Mouse (Mus musculus) C2C12 (cell line): ENCODE measurements around the gene Wdr19. TPM values are rescaled to one million over a fixed set of nuclear protein-coding genes. Genes with fewer than 3 reads are reported as not detected.

Experiments used
- H3K27me3 ChIP-seq: one replicate; pipeline ENCODE4 v1.6.1; 2011; ENCODE audit not compliant: control insufficient read depth, insufficient read depth, insufficient read length
- H3K36me3 ChIP-seq: one replicate; pipeline ENCODE4 v1.6.1; 2011; ENCODE audit not compliant: control insufficient read depth, insufficient read depth
- H3K4me3 ChIP-seq: one replicate; pipeline ENCODE4 v1.5.1; 2011; ENCODE audit warnings: mild to moderate bottlenecking, control low read depth; ENCODE audit not compliant: poor library complexity, insufficient read depth, severe bottlenecking
- H3K79me2 ChIP-seq: one replicate; pipeline ENCODE4 v1.6.1; 2011; ENCODE audit not compliant: control insufficient read depth, insufficient read depth
- H3K79me3 ChIP-seq: one replicate; pipeline ENCODE4 v1.6.1; 2011; ENCODE audit warnings: low read depth, control low read depth
- H3ac ChIP-seq: one replicate; pipeline ENCODE3; 2011; ENCODE audit warnings: low read depth; ENCODE audit not compliant: control insufficient read depth, insufficient read length
- CEBPB ChIP-seq: IDR thresholded peaks from one replicate; pipeline ENCODE4 v1.6.1; 2011; ENCODE audit warnings: low read depth, mild to moderate bottlenecking, control low read depth, moderate library complexity
- CTCF ChIP-seq: IDR thresholded peaks from one replicate; pipeline ENCODE4 v1.5.1; 2011; ENCODE audit not compliant: control insufficient read depth, insufficient read depth, insufficient read length
- FOSL1 ChIP-seq: IDR thresholded peaks from one replicate; pipeline ENCODE4 v1.8.0; 2011; ENCODE audit warnings: mild to moderate bottlenecking, low read length; ENCODE audit not compliant: poor library complexity, insufficient read depth, severe bottlenecking
- MAX ChIP-seq: IDR thresholded peaks from one replicate; pipeline ENCODE4 v1.6.1; 2011; ENCODE audit warnings: mild to moderate bottlenecking, control low read depth
- MYOD1 ChIP-seq: IDR thresholded peaks from one replicate; pipeline ENCODE4 v1.6.1; 2011; ENCODE audit warnings: low read depth; ENCODE audit not compliant: control insufficient read depth, insufficient read length
- MYOG ChIP-seq: IDR thresholded peaks from one replicate; pipeline ENCODE4 v1.6.1; 2011; ENCODE audit not compliant: control insufficient read depth, insufficient read length; ENCODE audit errors: extremely low read depth
- USF1 ChIP-seq: IDR thresholded peaks from one replicate; pipeline ENCODE4 v1.6.1; 2011; ENCODE audit warnings: low read depth, mild to moderate bottlenecking, control low read depth, moderate library complexity
- polyA plus RNA-seq: library from polyadenylated mRNA; unstranded; fragments of >200 nt; fragmentation: generic; extraction: Trizol; gene quantifications from one replicate; pipeline ENCODE4 v1.2.1, GENCODE M21; 2012; ENCODE audit warnings: missing spikeins

Gene Wdr19
- polyA plus RNA-seq, 1 experiment = 2.9 TPM

- H3K36me3 ChIP-seq = peaks cover 2% of the 10 kb centered on the region
- no peaks in the 10 kb centered on the region for H3K27me3 ChIP-seq
- no peaks in the 10 kb centered on the region for H3K79me2 ChIP-seq
- H3ac ChIP-seq = no peak overlapping the region
- H3K79me3 ChIP-seq = no peaks in the 10 kb centered on the region
- H3K4me3 ChIP-seq = no peak overlapping the region
- TF ChIP-seq CTCF (peak; percentile 43), USF1 (no peak), CEBPB (no peak), MAX (no peak)
Measured at GRCm38 (mm10) chr5:65242740-65243139, 43.2 kb downstream of the Wdr19 start.

- no peaks in the 10 kb centered on the region for H3K79me2 ChIP-seq
- H3ac ChIP-seq = no peak overlapping the region
- TF ChIP-seq FOSL1 = no peak
- no peak for TF ChIP-seq CTCF
- no peak for TF ChIP-seq MYOD1
- no peak for TF ChIP-seq CEBPB
- no peak for TF ChIP-seq USF1
- no peak for TF ChIP-seq MAX
- TF ChIP-seq MYOG = no peak
- no peaks in the 10 kb centered on the region for H3K79me3 ChIP-seq
- H3K36me3 ChIP-seq = peaks cover 4% of the 10 kb centered on the region
- H3K4me3 ChIP-seq = no peak overlapping the region
- H3K27me3 ChIP-seq = no peaks in the 10 kb centered on the region
Measured at GRCm38 (mm10) chr5:65247296-65247695, 47.8 kb downstream of the Wdr19 start.

DNA sequence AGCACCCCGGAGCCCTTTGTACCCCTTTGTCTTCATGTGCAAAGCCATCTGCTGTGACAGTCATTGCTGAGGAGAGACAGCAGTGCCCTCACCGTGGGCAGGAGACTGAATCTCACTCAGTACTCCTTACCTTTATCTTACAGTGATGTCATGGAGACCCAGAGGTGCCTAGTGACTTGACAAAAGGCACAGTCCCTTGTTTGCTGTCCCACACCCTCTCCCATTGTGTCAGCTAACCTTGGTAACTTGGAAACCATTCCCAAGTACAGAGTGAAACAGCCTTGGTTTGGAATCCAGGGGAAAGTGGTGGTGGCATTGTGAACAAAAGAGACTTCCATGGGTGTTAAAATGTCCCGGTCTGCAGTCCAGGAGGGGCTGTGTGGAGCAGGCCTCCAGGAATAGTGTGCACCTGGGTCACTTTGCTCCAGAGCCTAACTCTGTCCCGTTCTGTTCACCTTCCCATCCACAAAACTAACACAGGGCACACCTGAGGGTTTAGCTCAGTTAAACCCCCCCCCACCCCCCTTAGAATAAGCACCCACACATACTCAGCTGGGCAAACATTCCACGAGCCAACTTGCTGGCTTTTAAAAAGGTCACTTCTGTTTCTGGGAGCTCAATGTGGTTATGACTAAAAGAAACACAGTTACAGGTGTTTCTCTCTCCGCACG lies 50.8 kb downstream of the Wdr19 start:
- H3K27me3 ChIP-seq = no peaks in the 10 kb centered on the region
- H3K4me3 ChIP-seq = no peak overlapping the region
- H3K36me3 ChIP-seq = peaks cover 4% of the 10 kb centered on the region
- no peaks in the 10 kb centered on the region for H3K79me3 ChIP-seq
- H3K79me2 ChIP-seq = no peaks in the 10 kb centered on the region
- H3ac ChIP-seq = no peak overlapping the region
- TF ChIP-seq MAX (no peak), FOSL1 (no peak), USF1 (no peak), MYOD1 (no peak), MYOG (no peak), CEBPB (no peak), CTCF (no peak)

GRCm38 (mm10) chr5:65257910-65258505 lies 58.5 kb downstream of the Wdr19 start:
- Histone ChIP-seq H3K4me3 (no peak overlapping the region), H3K36me3 (peaks cover 22% of the 10 kb centered on the region), H3ac (no peak overlapping the region), H3K79me2 (no peaks in the 10 kb centered on the region), H3K27me3 (no peaks in the 10 kb centered on the region), H3K79me3 (no peaks in the 10 kb centered on the region)
- TF ChIP-seq MYOD1 = no peak
- TF ChIP-seq CTCF = no peak
- TF ChIP-seq USF1 = no peak

- H3K4me3 ChIP-seq = no peak overlapping the region
- H3K27me3 ChIP-seq = no peaks in the 10 kb centered on the region
- peaks cover 2% of the 10 kb centered on the region for H3K79me3 ChIP-seq
- no peak overlapping the region for H3ac ChIP-seq
- no peak for TF ChIP-seq CTCF
- no peak for TF ChIP-seq FOSL1
- TF ChIP-seq MYOG = no peak
- no peak for TF ChIP-seq CEBPB
- TF ChIP-seq MAX = no peak
- no peak for TF ChIP-seq USF1
- no peaks in the 10 kb centered on the region for H3K79me2 ChIP-seq
- H3K36me3 ChIP-seq = peaks cover 43% of the 10 kb centered on the region
Measured at GRCm38 (mm10) chr5:65273966-65274365, 74.5 kb downstream of the Wdr19 start.

DNA sequence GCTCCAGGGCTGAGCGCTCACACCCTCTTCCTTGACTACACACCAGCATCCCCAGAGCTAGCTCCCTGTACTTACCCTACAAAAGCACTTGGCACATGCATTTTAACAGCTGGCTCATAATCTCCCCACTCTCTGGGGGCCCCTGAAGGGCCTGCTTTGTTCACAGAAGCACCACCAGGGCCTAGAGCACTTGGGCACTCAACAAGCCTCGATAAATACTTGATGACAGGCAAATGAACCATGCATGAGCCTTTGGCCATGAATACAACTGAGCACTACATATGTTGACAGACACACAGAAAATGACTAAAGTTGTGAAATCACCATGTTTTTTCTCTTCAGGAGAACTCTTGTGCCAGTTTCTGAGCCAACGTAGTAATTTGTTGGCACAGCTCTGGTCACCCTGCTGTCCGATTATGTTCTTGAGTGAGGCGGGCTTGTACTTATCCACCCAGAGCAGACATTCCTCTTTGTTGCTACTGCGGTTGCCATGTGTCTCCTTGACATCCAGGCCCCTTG lies 79.7 kb downstream of the Wdr19 start:
- Histone ChIP-seq H3K4me3 (no peak overlapping the region), H3K79me2 (no peaks in the 10 kb centered on the region), H3K36me3 (peaks cover 24% of the 10 kb centered on the region), H3K27me3 (no peaks in the 10 kb centered on the region), H3K79me3 (peaks cover 2% of the 10 kb centered on the region), H3ac (no peak overlapping the region)
- TF ChIP-seq CEBPB (no peak), MAX (no peak), MYOD1 (no peak), CTCF (no peak), FOSL1 (no peak), MYOG (no peak), USF1 (no peak)
